Mouse (Mus musculus) cerebellum, adult (tissue): ENCODE data around the gene Aco2.
"Not testable (repeated sequence)": the region's sequence is repeated elsewhere in the genome, so short reads cannot be mapped to it uniquely, and the experiment has no call there.

Experiments
- ATAC-seq: cut with Nextera tagmentation; 2 replicates; pipeline ENCODE4 v1.9.2; 2017; ENCODE audit warnings: mild to moderate bottlenecking, moderate library complexity, mixed read lengths; ENCODE audit not compliant: insufficient number of reproducible peaks, low FRiP score, low TSS enrichment

Gene Aco2

DNA sequence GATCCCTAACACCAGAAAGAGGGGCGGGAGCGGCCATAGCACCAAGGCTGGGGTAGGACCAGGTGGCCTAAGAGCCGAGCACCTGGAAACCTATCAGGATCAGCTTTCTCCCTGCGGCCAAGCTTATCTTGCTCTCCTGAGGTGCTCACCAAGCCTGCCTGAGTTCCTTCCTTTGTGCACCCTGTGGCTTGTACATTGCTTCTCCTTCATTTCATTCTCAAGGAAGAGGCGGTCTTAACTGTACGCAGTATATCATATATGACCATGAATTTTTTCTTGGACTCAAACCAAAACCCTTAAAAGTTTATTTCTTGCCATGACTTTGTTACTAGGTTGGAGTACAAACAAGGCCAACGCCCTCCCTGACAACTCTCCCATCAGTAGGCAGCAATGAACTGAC, 7.9 kb upstream of the Aco2 start:
- ATAC-seq = no peak

DNA sequence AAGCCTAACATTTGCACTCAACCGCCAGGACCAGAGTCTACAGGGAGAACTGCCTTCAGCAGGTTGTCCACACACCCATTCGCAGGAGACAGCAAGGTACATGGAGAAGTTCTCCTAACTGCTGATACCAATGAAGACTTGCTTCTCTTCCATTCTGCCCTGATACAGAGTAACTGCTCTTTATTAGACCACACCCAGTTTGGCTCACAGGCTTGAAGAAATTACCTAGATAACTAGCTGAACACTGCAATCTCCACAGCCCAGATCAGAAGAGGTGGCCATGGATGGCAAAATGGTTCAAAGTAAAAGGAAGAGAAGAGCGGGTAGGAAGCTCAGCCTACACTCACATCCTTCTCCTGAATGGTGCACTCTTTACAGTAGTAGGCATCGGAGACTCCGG, 2.1 kb upstream of the Aco2 start:
- ATAC-seq = no peak

GRCm38 (mm10) chr15:81871604-81872261, 376 bp upstream of the Aco2 start, which contains the start of gene Phf5a:
TSS of gene Phf5a (minus strand) at chr15:81871911.
- peak; percentile 87 for ATAC-seq

- no peak for ATAC-seq
These were observed 7.7 kb downstream of the Aco2 start for GRCm38 (mm10) chr15:81879531-81880401.

GRCm38 (mm10) chr15:81882348-81882747, 10.2 kb downstream of the Aco2 start:
- ATAC-seq = no peak

- no peak for ATAC-seq
These were observed 13.4 kb downstream of the Aco2 start for GRCm38 (mm10) chr15:81885418-81885934.

- no peak for ATAC-seq
These were observed 14.9 kb downstream of the Aco2 start for GRCm38 (mm10) chr15:81886795-81887550.

- ATAC-seq = peak; percentile 45; the same call in 1 of the 2 replicates
These were observed 17.1 kb downstream of the Aco2 start for GRCm38 (mm10) chr15:81889175-81889574.

DNA sequence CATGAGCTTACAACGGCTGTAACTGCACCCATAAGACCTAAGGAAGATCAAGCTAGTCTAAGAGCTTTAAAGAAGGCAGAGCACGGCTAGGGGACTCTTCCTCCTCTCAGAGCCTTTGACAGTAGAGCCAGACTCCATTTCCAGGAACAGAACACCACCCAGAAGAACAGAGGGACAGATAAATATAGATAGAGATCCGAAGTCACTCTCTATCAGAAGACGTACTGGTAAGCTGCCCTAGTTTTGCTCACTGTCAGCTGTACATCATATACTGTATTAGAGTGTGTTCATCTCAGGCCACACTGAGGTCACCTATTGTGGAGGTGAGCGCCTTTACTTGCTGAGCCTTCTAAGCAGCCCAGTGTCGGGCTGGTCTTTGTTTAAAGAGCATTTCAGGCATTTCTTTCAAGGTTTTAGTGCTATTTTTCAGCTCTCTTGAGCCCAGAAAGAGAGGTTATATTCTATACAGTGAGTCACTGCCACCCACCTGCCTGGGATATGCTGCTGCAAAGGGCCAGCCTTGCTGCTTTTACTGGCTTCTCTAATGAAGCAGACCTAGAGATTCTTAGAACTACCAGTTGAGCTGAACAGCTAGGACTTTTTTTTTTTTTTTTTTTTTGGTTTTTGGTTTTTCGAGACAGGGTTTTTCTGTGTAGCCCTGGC, 19.2 kb downstream of the Aco2 start:
- ATAC-seq = no peak

- no peak for ATAC-seq
These were observed 19.9 kb downstream of the Aco2 start for GRCm38 (mm10) chr15:81891822-81892580.

DNA sequence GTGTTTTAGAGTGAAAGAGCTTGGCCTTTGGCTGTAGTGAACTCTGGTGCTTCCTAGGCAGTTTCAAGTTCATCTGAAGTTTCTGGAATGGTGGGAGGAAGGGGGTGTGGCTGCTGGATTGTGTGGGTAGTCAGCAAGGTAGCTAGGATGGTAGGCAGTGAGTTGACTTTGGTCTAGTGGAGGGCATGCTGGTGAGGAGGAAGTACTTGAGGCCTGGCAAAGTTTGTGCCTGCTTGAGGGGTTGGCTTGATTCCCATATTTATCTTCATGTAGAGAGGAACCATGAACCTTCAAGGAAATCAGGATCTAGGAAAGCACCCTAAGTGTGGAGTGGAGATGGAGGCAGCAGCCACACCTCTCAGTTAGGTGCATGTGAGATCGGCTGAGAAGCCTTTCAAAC, 21.9 kb downstream of the Aco2 start:
- no peak for ATAC-seq

- ATAC-seq = no peak
These were observed 24.3 kb downstream of the Aco2 start for GRCm38 (mm10) chr15:81896407-81896806.

- no peak for ATAC-seq
These were observed 25.6 kb downstream of the Aco2 start for GRCm38 (mm10) chr15:81897607-81898285.

DNA sequence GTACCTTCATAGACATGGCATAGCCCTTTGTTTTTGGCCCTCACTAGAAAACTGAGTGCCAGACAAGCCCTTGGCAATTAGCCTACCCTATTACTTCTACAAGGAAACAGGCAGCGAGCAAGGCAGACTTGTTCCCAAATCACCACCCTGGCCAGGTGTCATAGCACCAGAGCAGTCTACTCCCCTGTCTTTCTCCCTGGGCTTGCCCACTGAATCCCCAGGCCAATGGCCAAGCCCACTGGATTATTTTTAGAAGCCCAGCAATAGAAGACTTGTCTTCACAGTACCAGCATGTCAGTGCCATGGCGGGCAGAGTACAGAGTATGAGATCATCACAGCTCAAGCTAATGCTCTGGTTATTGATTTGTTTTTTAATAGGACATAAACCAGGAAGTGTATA, 26.6 kb downstream of the Aco2 start:
- ATAC-seq = no peak; the same call in 1 of the 2 replicates

DNA sequence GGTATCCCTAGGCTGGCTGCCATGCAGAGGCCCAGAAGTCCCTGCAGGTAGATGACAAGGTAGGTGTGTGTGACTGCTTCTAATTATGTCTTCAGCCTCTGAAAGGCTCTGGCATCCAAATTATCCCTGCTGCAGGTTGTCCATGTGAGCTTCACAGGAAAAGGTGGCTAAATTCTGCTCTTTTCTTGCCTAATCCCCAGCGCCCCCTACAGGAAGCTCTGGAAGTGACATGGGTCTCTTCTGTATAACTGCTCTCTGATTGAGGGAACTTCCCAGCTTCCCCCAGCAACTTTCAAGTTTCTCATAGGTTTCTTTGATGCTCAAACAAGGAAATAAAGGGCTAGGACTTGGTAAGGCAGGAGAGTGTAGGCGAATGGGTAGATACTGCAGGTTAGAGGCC, 32.8 kb downstream of the Aco2 start:
- ATAC-seq = no peak

GRCm38 (mm10) chr15:81907953-81908352, 35.8 kb downstream of the Aco2 start:
- ATAC-seq = no peak

DNA sequence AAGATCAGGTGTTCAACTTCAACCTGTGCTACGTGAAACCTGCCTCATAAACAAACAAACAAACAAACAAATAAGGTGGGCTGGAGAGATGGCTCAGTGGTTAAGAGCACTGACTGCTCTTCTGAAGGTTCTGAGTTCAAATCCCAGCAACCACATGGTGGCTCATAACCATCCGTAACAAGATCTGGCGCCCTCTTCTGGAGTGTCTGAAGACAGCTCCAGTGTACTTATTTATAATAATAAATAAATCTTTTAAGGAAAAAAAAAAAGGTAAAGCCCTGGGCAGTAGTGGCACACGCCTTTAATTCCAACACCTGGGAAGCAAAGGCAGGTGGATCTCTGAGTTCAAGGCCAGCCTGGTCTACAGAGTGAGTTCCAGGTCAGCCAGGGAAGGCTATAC, 36.7 kb downstream of the Aco2 start:
- not testable (repeated sequence) for ATAC-seq

DNA sequence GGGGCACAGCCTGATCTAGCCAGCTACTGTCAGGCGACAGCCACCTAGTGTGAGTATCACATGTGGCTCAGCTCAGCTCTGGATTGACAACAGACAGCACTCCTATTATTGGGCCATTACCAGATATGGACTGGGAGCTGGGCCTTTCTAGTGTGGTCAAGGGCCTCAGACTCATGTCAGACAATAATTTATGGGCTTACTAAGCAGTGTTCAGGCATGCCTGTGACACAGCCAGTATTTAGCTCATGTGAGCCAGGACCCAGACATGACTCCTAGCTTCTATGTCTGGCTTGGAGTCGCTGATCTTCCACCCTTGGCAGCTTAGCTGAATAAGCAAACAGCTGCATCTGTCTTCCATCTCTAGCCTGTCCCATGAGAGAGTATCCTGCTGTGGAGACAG, 40.4 kb downstream of the Aco2 start:
- ATAC-seq = no peak

- ATAC-seq = no peak
These were observed 42.6 kb downstream of the Aco2 start for GRCm38 (mm10) chr15:81914668-81915067.
